Mouse (Mus musculus): ENCODE measurements at regions not wholly inside any gene's neighbourhood (a gene's known extent, or its start where the extent isn't known, plus 50 kb on each side); places are given as distances from the start of the nearest gene placed in this dataset.
A peak's percentile ranks its signal among the peaks of the same experiment; 100 is the strongest.

DNA sequence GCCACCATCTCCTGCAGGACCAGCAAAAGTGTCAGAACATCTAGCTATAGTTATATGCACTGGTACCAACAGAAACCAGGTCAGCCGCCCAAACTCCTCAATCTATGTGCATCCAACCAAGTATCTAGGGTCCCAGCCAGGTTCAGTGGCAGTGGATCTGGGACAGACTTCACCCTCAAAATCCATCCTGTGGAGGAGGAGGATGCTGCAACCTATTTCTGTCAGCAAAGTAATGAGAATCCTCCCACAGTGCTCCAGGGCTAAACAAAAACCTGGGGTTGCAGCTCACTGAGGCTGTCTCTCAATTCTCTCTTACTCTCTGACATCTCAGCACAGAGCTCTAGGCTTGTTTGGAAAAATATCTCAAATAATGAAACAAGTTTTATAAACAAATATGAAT lies 202.8 kb downstream of the Rpia start:
- intact Hi-C loops (cut with DNase I), result no loop called here
- peak in 1 of 2 experiments; percentile 22 for DNase-seq (ENCODE audit: low spot score in 2 of 2)

Measured in left cerebral cortex, postnatal 25 days (tissue).